Mouse (Mus musculus) kidney, postnatal 25 days (tissue): ENCODE results near the gene Mpp3.
A peak's percentile ranks its signal among the peaks of the same experiment; 100 is the strongest.
"Not testable (repeated sequence)": the region's sequence is repeated elsewhere in the genome, so short reads cannot be mapped to it uniquely, and the experiment has no call there.

ENCODE experiments used
- DNase-seq, 2 experiments: peaks; one replicate each; pipeline ENCODE4 v3.0.0; 2021; ENCODE audit warnings: mixed read lengths in 2 of 2

The Mpp3 gene

GRCm38 (mm10) chr11:102010140-102010539 is 18.1 kb downstream of the Mpp3 start:
- no peak for DNase-seq

GRCm38 (mm10) chr11:102008954-102009637 is 19.2 kb downstream of the Mpp3 start:
- DNase-seq, result no peak

GRCm38 (mm10) chr11:102008372-102008771 is 19.9 kb downstream of the Mpp3 start:
- no peak for DNase-seq

DNA sequence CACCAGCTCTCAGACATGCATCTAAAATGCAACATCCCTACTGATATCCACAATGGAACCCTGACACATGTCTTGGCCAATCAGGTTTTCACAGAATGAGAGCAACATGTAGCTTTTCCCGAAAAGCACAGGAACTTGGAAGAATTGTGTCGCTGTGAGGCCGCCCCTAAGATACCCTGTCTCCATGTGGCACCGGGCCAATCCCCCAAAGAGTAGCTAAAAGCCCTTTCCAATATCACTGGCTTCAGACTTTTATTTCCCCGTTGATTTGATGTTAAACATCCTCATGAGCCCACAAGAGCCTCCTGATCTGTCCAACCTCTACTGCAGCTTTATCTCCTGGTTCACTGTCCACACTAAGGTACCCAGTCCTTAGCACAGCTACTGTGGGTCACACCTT is 21.6 kb downstream of the Mpp3 start:
- no peak for DNase-seq

- no peak for DNase-seq
These were observed 22.0 kb downstream of the Mpp3 start for GRCm38 (mm10) chr11:102006271-102006670.

DNA sequence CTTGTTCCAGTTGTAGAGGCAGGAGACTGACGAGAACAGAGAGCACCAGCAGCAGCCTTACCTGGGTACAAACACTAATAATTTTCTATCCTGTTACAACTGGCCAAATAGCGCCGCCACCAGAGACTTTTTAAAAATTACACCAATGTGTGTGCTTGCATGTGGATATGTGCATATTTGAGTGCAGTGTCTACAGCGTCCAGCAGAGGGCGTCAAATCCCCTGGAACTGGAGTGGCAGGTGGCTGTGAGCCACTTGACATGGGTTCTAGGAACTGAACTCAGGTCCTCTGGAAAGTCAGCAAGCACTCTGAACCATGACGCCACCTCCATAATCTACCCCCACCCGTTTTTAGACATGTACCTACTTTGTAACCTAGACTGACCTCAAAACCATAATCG is 24.0 kb downstream of the Mpp3 start:
- DNase-seq, result no peak

- no peak for DNase-seq
These were observed 28.8 kb downstream of the Mpp3 start for GRCm38 (mm10) chr11:101999466-101999865.

DNA sequence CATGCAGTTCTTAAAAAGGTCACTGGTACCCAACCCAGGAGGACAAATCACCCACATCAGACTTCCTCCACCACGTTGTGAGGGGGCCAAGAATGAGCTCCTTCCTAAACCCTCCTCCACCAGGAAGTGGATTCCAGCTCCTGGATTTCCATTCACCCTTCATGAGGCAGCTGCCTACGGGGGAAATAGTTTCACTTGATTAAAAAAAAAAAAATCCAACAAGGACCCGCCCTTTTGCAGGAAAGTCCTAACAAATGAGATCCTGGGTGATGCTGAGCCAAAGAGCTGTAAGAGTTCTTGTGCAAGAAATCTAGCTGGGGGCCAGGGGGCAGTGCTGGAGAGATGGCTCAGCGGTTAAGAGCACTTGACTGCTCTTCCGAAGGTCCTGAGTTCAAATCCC is 30.0 kb downstream of the Mpp3 start:
- peak; percentile 23 to 60 for DNase-seq

DNA sequence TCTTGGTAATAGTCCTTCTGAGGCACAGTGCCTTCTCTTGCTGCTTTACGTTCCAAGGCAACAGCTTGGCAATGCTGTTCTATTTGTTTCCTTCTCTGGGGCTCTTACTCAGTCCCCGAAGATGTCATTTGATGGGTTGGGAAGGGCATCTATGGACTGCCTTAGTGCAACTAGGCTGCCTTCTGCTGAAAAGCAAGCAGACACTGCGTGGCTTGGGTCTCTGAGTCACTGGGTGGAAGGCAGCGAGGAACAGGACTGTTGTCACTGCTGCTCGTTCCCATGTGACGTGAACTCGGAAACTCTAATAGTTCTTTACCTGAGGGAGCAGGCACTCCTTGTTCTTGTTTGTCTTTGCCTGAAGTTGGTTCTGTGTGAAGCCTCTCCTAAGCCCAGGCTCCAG is 32.3 kb downstream of the Mpp3 start:
- no peak for DNase-seq

GRCm38 (mm10) chr11:101994100-101994499 is 34.2 kb downstream of the Mpp3 start:
- no peak for DNase-seq

- no peak for DNase-seq
These were observed 35.9 kb downstream of the Mpp3 start for GRCm38 (mm10) chr11:101992411-101992810.

GRCm38 (mm10) chr11:101991813-101992212 is 36.4 kb downstream of the Mpp3 start:
- DNase-seq, result no peak

- DNase-seq, result no peak
These were observed 38.0 kb downstream of the Mpp3 start for GRCm38 (mm10) chr11:101990244-101990643.

- no peak for DNase-seq
These were observed 41.3 kb downstream of the Mpp3 start, which contains the start of gene Dusp3 for GRCm38 (mm10) chr11:101986913-101987312. Dusp3 (minus strand) TSS chr11:101987013.

DNA sequence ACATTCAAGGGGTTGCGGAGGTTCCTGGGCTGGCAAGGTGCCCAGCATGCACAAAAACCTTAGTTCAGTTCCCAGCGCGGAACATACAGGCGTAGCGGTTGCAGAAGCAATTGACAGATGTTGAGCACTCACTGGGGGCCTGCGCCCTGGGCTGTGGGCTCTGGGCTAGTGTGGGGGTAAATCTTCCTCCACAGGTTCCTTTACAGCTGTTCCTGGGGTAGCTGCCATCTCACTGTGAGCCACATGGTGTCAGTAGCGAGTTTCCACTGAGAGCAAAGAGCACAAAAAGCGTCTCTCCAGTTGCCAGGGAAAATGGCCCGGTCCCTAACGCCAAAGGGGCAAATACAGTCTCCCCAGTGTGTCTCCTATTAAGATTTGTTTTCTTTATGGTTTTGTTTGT is 42.3 kb downstream of the Mpp3 start:
- peak; percentile 88 to 91 for DNase-seq

DNA sequence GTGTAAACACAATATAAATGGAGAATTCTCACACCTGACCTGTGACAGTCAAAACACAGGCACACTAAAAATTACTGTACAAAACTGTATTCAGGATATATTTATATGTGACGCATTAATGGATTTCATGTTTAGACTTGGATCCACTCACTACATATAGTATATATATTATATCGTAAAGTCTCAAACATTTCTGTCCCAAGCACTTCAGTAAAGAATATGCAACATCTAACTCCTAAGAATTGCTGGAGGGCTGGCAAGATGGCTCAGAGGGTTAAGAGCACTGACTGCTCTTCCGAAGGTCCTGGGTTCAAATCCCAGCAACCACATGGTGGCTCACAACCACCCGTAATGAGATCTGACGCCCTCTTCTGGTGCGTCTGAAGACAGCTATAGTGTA is 42.8 kb downstream of the Mpp3 start:
- not testable (repeated sequence) for DNase-seq

DNA sequence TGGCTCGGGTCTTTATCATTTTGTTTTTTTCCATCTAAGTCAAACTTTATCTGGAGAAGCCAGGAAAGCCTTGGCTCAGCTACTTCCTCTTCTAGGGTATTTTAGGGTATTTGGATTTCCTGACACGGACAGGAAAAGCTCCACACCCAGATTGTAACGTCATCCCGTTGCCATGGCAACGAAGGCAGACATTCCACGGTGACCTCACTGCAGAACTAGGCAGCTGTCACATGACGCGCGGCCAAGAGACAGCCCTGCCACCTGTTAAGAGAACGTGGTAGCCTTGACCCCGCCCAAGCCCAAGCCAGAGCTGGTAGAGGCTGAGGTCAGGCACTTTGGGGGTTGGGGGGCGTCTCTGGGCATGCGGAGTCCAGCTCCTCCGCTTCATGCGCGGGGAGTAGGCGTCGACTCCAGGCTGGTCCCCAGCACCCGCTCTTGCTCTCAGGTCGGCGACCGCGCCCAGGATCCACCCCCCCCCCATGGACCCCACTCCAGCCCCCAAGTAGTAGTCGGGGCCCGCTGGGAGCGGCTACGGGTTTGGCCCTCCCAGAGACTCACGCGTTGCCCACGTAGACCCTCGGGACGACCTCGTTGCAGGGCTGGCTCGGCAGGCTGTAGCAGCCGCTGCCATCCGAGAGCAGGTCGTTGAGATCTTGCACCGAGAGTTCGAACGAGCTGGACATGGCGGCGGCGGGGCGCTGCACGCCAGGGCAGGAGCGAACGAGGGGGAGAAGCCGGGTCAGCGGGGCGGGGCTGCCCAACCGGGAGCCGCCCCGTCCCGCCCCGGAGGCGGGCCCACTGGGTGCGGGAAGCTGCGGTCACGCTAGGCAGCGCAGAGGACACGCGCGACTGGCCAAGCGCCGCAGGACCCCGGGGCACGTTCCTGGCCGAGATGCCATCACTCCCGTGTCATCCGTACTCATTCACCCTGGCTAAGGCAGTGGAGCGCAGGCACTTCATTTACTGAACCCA is 43.9 kb downstream of the Mpp3 start, which contains the start of gene Cfap97d1:
Gene Cfap97d1 (plus strand): TSS at position 226 of the 972 bp plus-strand sequence.
- DNase-seq, result peak; percentile 98

- no peak for DNase-seq
These were observed 44.8 kb downstream of the Mpp3 start for GRCm38 (mm10) chr11:101983431-101983921.

- peak; percentile 33 to 69 for DNase-seq
These were observed 45.3 kb downstream of the Mpp3 start for GRCm38 (mm10) chr11:101982981-101983411.

GRCm38 (mm10) chr11:101981850-101982249 is 46.4 kb downstream of the Mpp3 start:
- DNase-seq, result peak in 1 of 2 experiments; percentile 68

GRCm38 (mm10) chr11:101980603-101981157 is 47.6 kb downstream of the Mpp3 start:
- peak in 1 of 2 experiments; percentile 64 for DNase-seq

DNA sequence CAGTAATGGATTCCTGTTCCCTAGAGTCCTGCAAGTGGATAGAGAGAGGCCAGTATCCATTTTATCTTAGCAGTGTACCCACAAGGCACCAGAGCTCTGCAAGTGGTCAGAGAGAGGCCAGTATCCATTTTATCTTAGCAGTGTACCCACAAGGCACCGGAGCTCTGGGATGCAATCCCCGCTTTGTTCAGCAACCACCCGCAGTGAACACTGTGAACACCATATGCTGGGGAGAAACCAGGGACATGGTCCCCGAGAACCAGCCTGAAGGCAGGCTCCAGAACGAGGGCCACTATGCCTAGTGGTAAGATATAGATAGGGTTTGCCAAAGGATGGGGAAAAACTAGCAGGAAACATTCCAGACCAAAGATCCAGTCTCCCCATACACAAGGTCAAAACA is 49.1 kb downstream of the Mpp3 start:
- DNase-seq, result no peak

DNA sequence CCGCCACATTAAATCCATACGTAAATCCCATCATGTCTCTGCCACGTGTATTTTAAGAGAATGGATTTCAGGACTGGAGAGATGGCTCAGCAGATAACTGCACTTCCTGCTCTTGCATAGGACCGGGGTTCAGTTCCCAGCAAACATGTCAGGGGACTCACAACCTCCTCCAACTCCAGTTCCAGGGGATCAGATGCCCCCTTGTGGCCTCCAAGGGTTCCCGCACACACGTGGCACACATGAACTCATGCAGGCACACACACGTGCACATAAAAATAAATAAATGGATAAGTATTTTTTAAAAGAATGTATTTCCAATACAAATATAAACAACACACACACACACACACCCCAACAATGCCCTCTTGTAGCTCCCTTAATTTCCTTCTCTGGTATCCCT is 51.3 kb downstream of the Mpp3 start:
- DNase-seq, result no peak
